Mouse (Mus musculus) granulocyte monocyte progenitor cell, adult 5-6 weeks (primary cell): ENCODE data around the gene Polr2e. TPM values are rescaled to one million over a fixed set of nuclear protein-coding genes. Genes with fewer than 3 reads are reported as not detected.
A peak's percentile ranks its signal among the peaks of the same experiment; 100 is the strongest.

Experiments used
- ATAC-seq: replicated peaks from 2 replicates; pipeline ENCODE4 v1.8.0; 2016; ENCODE audit warnings: mild to moderate bottlenecking, moderate TSS enrichment, inconsistent platforms; ENCODE audit not compliant: poor library complexity, severe bottlenecking
- total RNA-seq, 2 experiments: library from RNA; stranded (forward) in 1 of 2; stranded (reverse) in 1 of 2; fragments of 200-712, 200-1000 nt in 1 of 2; fragments of >200 nt in 1 of 2; fragmentation: Nextera tagmentation in 1 of 2; gene quantifications; 2 replicates each; pipeline ENCODE4 v1.2.3; 2014 to 2017

The Polr2e gene
- total RNA-seq, 2 experiments from 2014 or later = 79.7 to 96.6 TPM

GRCm38 (mm10) chr10:79994397-79995115, 45.0 kb downstream of the Polr2e start:
- peak; percentile 63 for ATAC-seq

DNA sequence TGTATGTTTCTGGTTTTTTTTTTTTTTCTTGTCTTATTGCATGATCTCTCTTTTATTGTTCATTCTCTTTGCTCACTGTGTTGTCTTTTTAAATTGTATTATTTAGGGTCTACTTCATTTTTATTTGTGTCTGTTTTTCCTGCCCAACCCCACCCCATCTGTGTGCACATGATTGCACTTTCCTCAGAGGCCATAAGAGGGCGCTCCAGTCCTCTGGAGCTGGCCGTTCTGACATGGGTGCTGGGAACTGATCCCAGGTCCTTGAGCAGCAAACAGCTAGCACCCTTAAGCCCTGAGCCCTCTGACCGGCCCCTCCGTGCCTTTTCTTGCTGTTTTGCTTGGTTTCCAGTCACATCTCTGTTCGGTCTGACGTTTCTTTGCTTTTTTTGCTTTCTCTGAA, 48.0 kb downstream of the Polr2e start:
- no peak for ATAC-seq

- ATAC-seq = no peak
These were observed 48.5 kb downstream of the Polr2e start for GRCm38 (mm10) chr10:79991099-79991498.

GRCm38 (mm10) chr10:79989870-79990269, 49.7 kb downstream of the Polr2e start:
- no peak for ATAC-seq

- no peak for ATAC-seq
These were observed 50.3 kb downstream of the Polr2e start for GRCm38 (mm10) chr10:79989272-79989786.

- ATAC-seq = 0 out of 2 replicates have a peak, but pooled peaks have one; percentile 1
These were observed 50.9 kb downstream of the Polr2e start, which contains the start of gene Cnn2 for GRCm38 (mm10) chr10:79988506-79989271. Gene Cnn2 (plus strand): TSS chr10:79988584.

DNA sequence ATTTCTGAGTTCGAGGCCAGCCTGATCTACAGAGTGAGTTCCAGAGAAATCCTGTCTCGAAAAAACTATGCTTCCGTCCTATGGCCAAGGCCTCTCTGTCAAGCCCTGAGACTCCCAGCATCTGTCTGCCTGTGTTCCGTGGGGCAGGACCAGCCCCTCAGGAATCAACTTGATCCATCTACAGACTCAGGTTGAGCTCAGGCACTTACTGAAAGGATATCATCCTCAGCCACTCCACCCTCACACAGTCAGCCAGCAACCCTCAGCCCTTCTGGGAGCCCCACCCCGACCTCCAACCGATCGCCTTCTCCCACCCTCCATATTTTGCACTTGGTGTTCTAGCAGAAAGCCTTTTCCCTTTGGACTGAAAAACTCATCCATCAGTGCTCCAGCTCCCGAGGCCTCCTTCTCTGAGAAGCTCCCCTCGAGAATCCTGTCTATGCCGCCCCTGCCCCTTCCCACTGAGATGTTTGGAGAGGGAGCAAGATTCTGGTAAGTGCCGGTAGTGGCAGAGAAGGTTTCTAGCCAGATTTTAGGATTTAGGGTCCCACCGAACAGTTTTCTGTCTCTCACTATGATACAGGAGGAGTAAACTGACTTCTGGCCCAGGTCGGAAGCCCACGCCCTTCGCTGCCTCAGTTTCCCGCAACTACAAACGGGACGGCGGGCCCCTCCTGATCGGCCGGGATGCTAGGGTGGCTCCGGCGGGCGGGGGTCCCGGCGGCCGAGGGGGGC, 51.7 kb downstream of the Polr2e start:
- no peak for ATAC-seq

- peak; percentile 32 for ATAC-seq
These were observed 52.6 kb downstream of the Polr2e start for GRCm38 (mm10) chr10:79986963-79987362.

DNA sequence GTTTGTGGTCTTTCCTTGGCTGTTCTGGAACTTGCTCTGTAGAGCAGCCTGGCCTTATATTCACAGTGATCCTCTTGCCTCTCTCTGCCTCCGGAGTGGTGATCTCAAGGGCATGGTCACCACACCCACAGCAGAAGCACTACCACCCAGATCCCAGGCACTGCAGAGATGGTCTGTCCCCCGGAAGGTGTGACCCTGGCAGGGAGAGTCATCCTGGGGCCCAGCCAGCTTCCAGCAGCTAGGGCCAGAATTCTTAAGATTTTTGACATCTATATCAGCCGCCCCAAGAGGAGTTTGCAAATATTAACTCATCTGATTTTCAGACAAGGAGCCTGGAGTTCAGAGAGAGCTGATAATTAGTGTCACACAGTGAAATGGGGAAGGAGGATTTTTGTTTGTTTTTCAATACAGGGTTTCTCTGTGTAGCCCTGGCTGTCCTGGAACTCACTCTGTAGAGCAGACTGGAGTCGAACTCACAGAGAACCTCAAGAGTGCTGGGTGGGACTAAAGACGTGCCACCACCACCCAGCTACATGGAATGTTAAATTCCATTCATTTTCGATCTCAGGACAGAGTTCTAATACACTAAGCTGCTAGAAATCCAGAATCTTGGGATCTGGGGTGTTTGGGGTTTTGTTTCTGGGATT, 53.2 kb downstream of the Polr2e start:
- ATAC-seq = no peak

Other genes with a start within 250 kb of the Polr2e start
Only the 30 nearest of the 32 such genes appear.
- gene Misp, start 218.8 kb downstream of the Polr2e start, total RNA-seq (2014; fragmentation: Nextera tagmentation) = 0.34 TPM in 1 of 2 replicates, not detected in the other
- gene Misp, start 218.8 kb downstream of the Polr2e start, total RNA-seq (2017) = 0.82 TPM in 1 of 2 replicates, not detected in the other
- 497 and 526 TPM in 2 replicates for gene Ptbp1, start 185.4 kb downstream of the Polr2e start, total RNA-seq (2014; fragmentation: Nextera tagmentation)
- gene Ptbp1, start 185.4 kb downstream of the Polr2e start, total RNA-seq (2017) = 211 and 216 TPM in 2 replicates
- 2,258 and 3,780 TPM in 2 replicates for gene Prtn3, start 165.3 kb downstream of the Polr2e start, total RNA-seq (2014; fragmentation: Nextera tagmentation)
- 1,097 and 1,536 TPM in 2 replicates for gene Prtn3, start 165.3 kb downstream of the Polr2e start, total RNA-seq (2017)
- 72.1 and 111 TPM in 2 replicates for gene Plppr3, start 165.2 kb downstream of the Polr2e start, total RNA-seq (2014; fragmentation: Nextera tagmentation)
- gene Plppr3, start 165.2 kb downstream of the Polr2e start, total RNA-seq (2017) = 91.6 and 112 TPM in 2 replicates
- gene Elane, start 153.5 kb downstream of the Polr2e start, total RNA-seq (2014; fragmentation: Nextera tagmentation) = 5,751 and 6,009 TPM in 2 replicates
- 2,814 and 3,772 TPM in 2 replicates for gene Elane, start 153.5 kb downstream of the Polr2e start, total RNA-seq (2017)
- 1.6 and 4.5 TPM in 2 replicates for gene Cfd, start 148.9 kb downstream of the Polr2e start, total RNA-seq (2014; fragmentation: Nextera tagmentation)
- gene Cfd, start 148.9 kb downstream of the Polr2e start, total RNA-seq (2017) = not detected in 2 replicates
- 14.1 and 20.3 TPM in 2 replicates for gene Med16, start 130.9 kb downstream of the Polr2e start, total RNA-seq (2014; fragmentation: Nextera tagmentation)
- gene Med16, start 130.9 kb downstream of the Polr2e start, total RNA-seq (2017) = 17.0 and 18.7 TPM in 2 replicates
- not detected in 2 replicates for gene Gm26602, start 128.9 kb downstream of the Polr2e start, total RNA-seq (2014; fragmentation: Nextera tagmentation)
- 0.98 TPM in 1 of 2 replicates, not detected in the other for gene Gm26602, start 128.9 kb downstream of the Polr2e start, total RNA-seq (2017)
- gene Kiss1r, start 122.8 kb downstream of the Polr2e start, total RNA-seq (2014; fragmentation: Nextera tagmentation) = not detected in 2 replicates
- gene Kiss1r, start 122.8 kb downstream of the Polr2e start, total RNA-seq (2017) = 0.26 TPM in 1 of 2 replicates, not detected in the other
- gene R3hdm4, start 118.6 kb downstream of the Polr2e start, total RNA-seq (2014; fragmentation: Nextera tagmentation) = 62.9 and 64.6 TPM in 2 replicates
- gene R3hdm4, start 118.6 kb downstream of the Polr2e start, total RNA-seq (2017) = 39.1 and 40.4 TPM in 2 replicates
- gene Arid3a, start 112.8 kb downstream of the Polr2e start, total RNA-seq (2014; fragmentation: Nextera tagmentation) = 21.2 and 22.5 TPM in 2 replicates
- gene Arid3a, start 112.8 kb downstream of the Polr2e start, total RNA-seq (2017) = 32.4 and 36.7 TPM in 2 replicates
- 48.4 and 49.8 TPM in 2 replicates for gene Wdr18, start 79.6 kb downstream of the Polr2e start, total RNA-seq (2014; fragmentation: Nextera tagmentation)
- gene Wdr18, start 79.6 kb downstream of the Polr2e start, total RNA-seq (2017) = 24.6 and 28.2 TPM in 2 replicates
- gene Grin3b, start 69.1 kb downstream of the Polr2e start, total RNA-seq (2014; fragmentation: Nextera tagmentation) = not detected in 2 replicates
- not detected in 2 replicates for gene Grin3b, start 69.1 kb downstream of the Polr2e start, total RNA-seq (2017)
- 38.2 and 63.0 TPM in 2 replicates for gene Tmem259, start 55.5 kb downstream of the Polr2e start, total RNA-seq (2014; fragmentation: Nextera tagmentation)
- gene Tmem259, start 55.5 kb downstream of the Polr2e start, total RNA-seq (2017) = 43.2 and 54.7 TPM in 2 replicates
- gene Cnn2, start 51.2 kb downstream of the Polr2e start, total RNA-seq (2014; fragmentation: Nextera tagmentation) = 50.6 and 57.5 TPM in 2 replicates
- gene Cnn2, start 51.2 kb downstream of the Polr2e start, total RNA-seq (2017) = 72.7 and 89.8 TPM in 2 replicates
- 23.0 and 28.8 TPM in 2 replicates for gene Abca7, start 43.3 kb downstream of the Polr2e start, total RNA-seq (2014; fragmentation: Nextera tagmentation)
- 14.7 and 16.0 TPM in 2 replicates for gene Abca7, start 43.3 kb downstream of the Polr2e start, total RNA-seq (2017)
- 109 and 133 TPM in 2 replicates for gene Arhgap45, start 23.1 kb downstream of the Polr2e start, total RNA-seq (2014; fragmentation: Nextera tagmentation)
- 110 and 120 TPM in 2 replicates for gene Arhgap45, start 23.1 kb downstream of the Polr2e start, total RNA-seq (2017)
- gene Gpx4, start 7.4 kb upstream of the Polr2e start, total RNA-seq (2014; fragmentation: Nextera tagmentation) = 278 and 280 TPM in 2 replicates
- gene Gpx4, start 7.4 kb upstream of the Polr2e start, total RNA-seq (2017) = 397 and 420 TPM in 2 replicates
- gene Sbno2, start 65.8 kb upstream of the Polr2e start, total RNA-seq (2014; fragmentation: Nextera tagmentation) = 42.4 and 43.6 TPM in 2 replicates
- 18.0 and 24.5 TPM in 2 replicates for gene Sbno2, start 65.8 kb upstream of the Polr2e start, total RNA-seq (2017)
- gene Stk11, start 76.0 kb upstream of the Polr2e start, total RNA-seq (2014; fragmentation: Nextera tagmentation) = 94.5 and 150 TPM in 2 replicates
- gene Stk11, start 76.0 kb upstream of the Polr2e start, total RNA-seq (2017) = 121 and 132 TPM in 2 replicates
- gene Atp5d, start 98.8 kb upstream of the Polr2e start, total RNA-seq (2014; fragmentation: Nextera tagmentation) = 193 and 253 TPM in 2 replicates
- 47.4 and 49.6 TPM in 2 replicates for gene Atp5d, start 98.8 kb upstream of the Polr2e start, total RNA-seq (2017)
- gene Cbarp, start 101.0 kb upstream of the Polr2e start, total RNA-seq (2014; fragmentation: Nextera tagmentation) = 0.73 and 5.3 TPM in 2 replicates
- 0.36 TPM in 1 of 2 replicates, not detected in the other for gene Cbarp, start 101.0 kb upstream of the Polr2e start, total RNA-seq (2017)
- 26.7 and 36.8 TPM in 2 replicates for gene Midn, start 108.5 kb upstream of the Polr2e start, total RNA-seq (2014; fragmentation: Nextera tagmentation)
- 10.0 and 17.4 TPM in 2 replicates for gene Midn, start 108.5 kb upstream of the Polr2e start, total RNA-seq (2017)
- gene Cirbp, start 126.2 kb upstream of the Polr2e start, total RNA-seq (2014; fragmentation: Nextera tagmentation) = 25.3 and 70.7 TPM in 2 replicates
- gene Cirbp, start 126.2 kb upstream of the Polr2e start, total RNA-seq (2017) = 36.8 and 40.7 TPM in 2 replicates
- 17.2 and 43.4 TPM in 2 replicates for gene 1600002K03Rik, start 133.1 kb upstream of the Polr2e start, total RNA-seq (2014; fragmentation: Nextera tagmentation)
- 11.2 and 11.5 TPM in 2 replicates for gene 1600002K03Rik, start 133.1 kb upstream of the Polr2e start, total RNA-seq (2017)
- gene Efna2, start 139.7 kb upstream of the Polr2e start, total RNA-seq (2014; fragmentation: Nextera tagmentation) = not detected in 2 replicates
- 0.05 TPM in 1 of 2 replicates, not detected in the other for gene Efna2, start 139.7 kb upstream of the Polr2e start, total RNA-seq (2017)
- gene Mum1, start 186.6 kb upstream of the Polr2e start, total RNA-seq (2014; fragmentation: Nextera tagmentation) = 52.6 and 53.1 TPM in 2 replicates
- gene Mum1, start 186.6 kb upstream of the Polr2e start, total RNA-seq (2017) = 30.6 and 31.0 TPM in 2 replicates
- 109 and 191 TPM in 2 replicates for gene Ndufs7, start 209.3 kb upstream of the Polr2e start, total RNA-seq (2014; fragmentation: Nextera tagmentation)
- 97.9 and 124 TPM in 2 replicates for gene Ndufs7, start 209.3 kb upstream of the Polr2e start, total RNA-seq (2017)
- gene Gamt, start 221.2 kb upstream of the Polr2e start, total RNA-seq (2014; fragmentation: Nextera tagmentation) = 4.8 and 6.9 TPM in 2 replicates
- 3.1 and 5.7 TPM in 2 replicates for gene Gamt, start 221.2 kb upstream of the Polr2e start, total RNA-seq (2017)
- 128 and 145 TPM in 2 replicates for gene Dazap1, start 221.7 kb upstream of the Polr2e start, total RNA-seq (2014; fragmentation: Nextera tagmentation)
- gene Dazap1, start 221.7 kb upstream of the Polr2e start, total RNA-seq (2017) = 154 and 157 TPM in 2 replicates